Mouse (Mus musculus) erythroblast, embryonic 14.5 days (primary cell): ENCODE results near the gene Ntrk2.

Experiments used
- GATA1 ChIP-seq: IDR thresholded peaks from 2 replicates; pipeline ENCODE4 v1.6.1; 2012; ENCODE audit warnings: low read length, inconsistent platforms, mixed read lengths
- TAL1 ChIP-seq: IDR thresholded peaks from 3 replicates; pipeline ENCODE4 v1.6.1; 2012; ENCODE audit warnings: low read length, inconsistent platforms, mixed read lengths

DNA sequence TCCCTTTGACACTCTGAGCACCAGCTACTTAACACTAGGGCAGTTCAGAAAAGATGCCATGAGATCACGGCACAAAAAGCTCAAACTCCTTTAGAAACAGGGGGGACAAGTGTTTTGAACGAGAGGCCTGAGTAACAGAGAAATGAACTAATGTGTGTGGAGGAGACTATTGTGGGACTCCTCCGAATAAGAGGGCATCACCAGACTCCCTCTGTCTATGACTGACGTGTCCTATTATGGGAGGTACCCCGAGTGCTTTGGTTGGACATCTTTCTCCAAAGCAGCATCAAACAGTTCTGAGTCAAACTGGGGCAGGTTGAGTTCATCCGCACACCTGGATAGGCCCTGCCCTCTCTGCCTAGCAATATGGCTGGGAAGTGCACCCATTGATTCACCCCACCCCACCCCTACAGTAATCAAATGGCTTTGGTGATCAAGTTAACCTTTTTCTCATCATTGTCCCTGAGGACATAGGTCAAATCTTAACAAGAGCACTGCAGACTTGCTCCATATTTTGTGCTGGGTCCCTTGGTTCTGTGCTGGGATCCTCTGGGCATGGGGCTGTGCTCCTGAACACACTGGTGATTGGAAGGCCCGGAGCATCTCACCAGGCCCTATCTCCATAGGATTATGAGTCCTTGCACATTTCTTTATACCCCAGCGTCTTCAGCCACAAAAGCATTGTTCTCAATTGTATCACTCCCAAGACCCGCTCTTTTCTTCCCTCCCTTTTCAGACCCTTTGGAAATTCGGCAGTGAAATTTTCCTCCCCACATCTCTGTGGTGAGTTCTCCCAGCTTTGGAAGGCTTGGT lies 285.9 kb downstream of the Ntrk2 start:
- TF ChIP-seq TAL1 (no peak), GATA1 (no peak)
